Mouse (Mus musculus) retina, adult 2 months (tissue): ENCODE measurements around the gene Fkbp14.

Experiments
- DNase-seq: peaks from one replicate; pipeline ENCODE4 v3.0.0-alpha.2; 2012; ENCODE audit warnings: low read depth, low spot score

Gene Fkbp14

GRCm38 (mm10) chr6:54588212-54588611 is 8.9 kb downstream of the Fkbp14 start:
- DNase-seq: no peak

- no peak for DNase-seq
Observed at GRCm38 (mm10) chr6:54587683-54588082, 9.4 kb downstream of the Fkbp14 start.

- DNase-seq: no peak
Observed at GRCm38 (mm10) chr6:54586911-54587310, 10.2 kb downstream of the Fkbp14 start.

GRCm38 (mm10) chr6:54586175-54586574 is 10.9 kb downstream of the Fkbp14 start:
- no peak for DNase-seq

- DNase-seq: no peak
Observed at GRCm38 (mm10) chr6:54573218-54573955, 23.7 kb downstream of the Fkbp14 start.

- DNase-seq: no peak
Observed at GRCm38 (mm10) chr6:54569776-54570175, 27.3 kb downstream of the Fkbp14 start.

GRCm38 (mm10) chr6:54566546-54566919 is 30.6 kb downstream of the Fkbp14 start:
- DNase-seq: no peak

GRCm38 (mm10) chr6:54565665-54566545 is 31.2 kb downstream of the Fkbp14 start, which contains the start of gene Scrn1:
TSS of gene Scrn1 (minus strand) at chr6:54566489.
- no peak for DNase-seq

- no peak for DNase-seq
Observed at GRCm38 (mm10) chr6:54565012-54565411, 32.1 kb downstream of the Fkbp14 start.

GRCm38 (mm10) chr6:54564506-54564991 is 32.6 kb downstream of the Fkbp14 start:
- no peak for DNase-seq

- DNase-seq: no peak
Observed at GRCm38 (mm10) chr6:54563561-54563960, 33.5 kb downstream of the Fkbp14 start.

GRCm38 (mm10) chr6:54562018-54562809 is 34.9 kb downstream of the Fkbp14 start:
- no peak for DNase-seq

- DNase-seq: no peak
Observed at GRCm38 (mm10) chr6:54558466-54558865, 38.6 kb downstream of the Fkbp14 start.

GRCm38 (mm10) chr6:54557671-54558070 is 39.4 kb downstream of the Fkbp14 start:
- no peak for DNase-seq

- no peak for DNase-seq
Observed at GRCm38 (mm10) chr6:54555816-54556215, 41.3 kb downstream of the Fkbp14 start.

- DNase-seq: no peak
Observed at GRCm38 (mm10) chr6:54554341-54555110, 42.6 kb downstream of the Fkbp14 start.

- DNase-seq: no peak
Observed at GRCm38 (mm10) chr6:54553632-54554031, 43.5 kb downstream of the Fkbp14 start.

- no peak for DNase-seq
Observed at GRCm38 (mm10) chr6:54552721-54553413, 44.2 kb downstream of the Fkbp14 start.

GRCm38 (mm10) chr6:54550801-54551323 is 46.2 kb downstream of the Fkbp14 start:
- DNase-seq: no peak

GRCm38 (mm10) chr6:54549311-54549710 is 47.8 kb downstream of the Fkbp14 start:
- DNase-seq: no peak
